ENCODE assay signal across 8 mouse cellular contexts in the genomic region with DNA sequence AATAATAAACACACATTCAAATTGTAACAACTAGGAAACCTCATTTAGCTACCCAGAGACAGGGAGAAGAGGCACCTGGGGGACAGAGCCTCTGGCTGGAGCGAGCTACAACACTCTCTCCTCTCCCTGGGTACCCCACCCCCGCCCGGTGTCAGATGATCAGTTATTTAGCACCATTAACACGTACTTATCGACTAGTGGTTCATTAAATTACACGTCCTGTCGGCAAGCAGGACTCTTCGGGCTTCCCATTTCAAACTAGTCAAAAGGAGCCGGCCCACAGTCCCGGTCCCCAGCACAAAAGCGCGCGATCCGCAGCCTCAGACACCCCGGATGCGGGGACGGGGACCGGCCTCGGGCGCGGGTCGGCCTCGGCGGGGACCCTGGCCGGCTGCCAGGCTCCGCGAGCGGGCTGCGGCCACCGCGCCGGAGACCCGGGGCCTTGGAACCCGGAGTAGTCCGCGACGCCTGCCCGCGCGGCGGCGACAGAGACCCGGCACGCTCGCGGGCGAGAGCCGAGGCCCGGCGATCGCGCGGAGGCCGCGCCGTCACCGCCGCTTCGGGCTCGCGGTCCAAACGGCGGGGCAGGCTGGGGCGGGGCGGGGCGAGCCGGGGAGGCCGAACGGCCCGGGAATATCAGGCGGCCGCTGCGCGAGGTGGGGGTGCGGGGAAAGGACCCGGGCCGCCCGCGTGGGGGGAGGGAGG. TPM values are rescaled to one million over a fixed set of nuclear protein-coding genes. Genes with fewer than 3 reads are reported as not detected.
DNase-seq lines count a peak whose midpoint lies in the region; ATAC-seq and TF ChIP-seq lines count a peak whose summit lies in the region.

No protein-coding gene starts in this region.

- H3K9me3 ChIP-seq in kidney, embryonic 14.5 days (ENCODE audit: control insufficient read depth, low read length): no peaks in the 10 kb centered on the region
- H3K9me3 ChIP-seq in forebrain, embryonic 11.5 days (ENCODE audit: control insufficient read depth, low read length): no peaks in the 10 kb centered on the region
- no peaks in the 10 kb centered on the region for H3K9me3 ChIP-seq in hindbrain, postnatal 0 days (ENCODE audit: low read length)
- H3K9me3 ChIP-seq in liver, embryonic 12.5 days (replicated peaks): no peaks in the 10 kb centered on the region

- peak overlapping the region; percentile 97 for H3K27ac ChIP-seq in kidney, embryonic 14.5 days (ENCODE audit: low read depth, low read length)
- H3K27ac ChIP-seq in forebrain, embryonic 11.5 days (ENCODE audit: low read depth, low read length): peak overlapping the region; percentile 98
- H3K27ac ChIP-seq in hindbrain, postnatal 0 days: peak overlapping the region; percentile 98
- peak overlapping the region; percentile 97 for H3K27ac ChIP-seq in liver, embryonic 12.5 days

- H3K27me3 ChIP-seq in kidney, embryonic 14.5 days (ENCODE audit: control insufficient read depth, insufficient read depth, low read length): no peaks in the 10 kb centered on the region
- H3K27me3 ChIP-seq in forebrain, embryonic 11.5 days (ENCODE audit: control insufficient read depth, insufficient read depth, low read length): no peaks in the 10 kb centered on the region
- no peaks in the 10 kb centered on the region for H3K27me3 ChIP-seq in hindbrain, postnatal 0 days (ENCODE audit: insufficient read depth, low read length)
- H3K27me3 ChIP-seq in liver, embryonic 12.5 days (replicated peaks): no peaks in the 10 kb centered on the region

- H3K4me2 ChIP-seq in kidney, embryonic 14.5 days (replicated peaks; ENCODE audit: low read depth, low read length): peak overlapping the region; percentile 53
- peak overlapping the region; percentile 56 for H3K4me2 ChIP-seq in forebrain, embryonic 11.5 days (ENCODE audit: low read depth, low read length, severe bottlenecking)
- peak overlapping the region; percentile 60 for H3K4me2 ChIP-seq in hindbrain, postnatal 0 days (ENCODE audit: low read depth, low read length)
- H3K4me2 ChIP-seq in liver, embryonic 12.5 days: peak overlapping the region; percentile 74

- H3K4me3 ChIP-seq in kidney, embryonic 14.5 days (ENCODE audit: low read length): peak overlapping the region; percentile 92
- H3K4me3 ChIP-seq in forebrain, embryonic 11.5 days (ENCODE audit: low read depth, low read length): peak overlapping the region; percentile 81
- H3K4me3 ChIP-seq in hindbrain, postnatal 0 days (ENCODE audit: low read length): peak overlapping the region; percentile 89
- peak overlapping the region; percentile 96 for H3K4me3 ChIP-seq in liver, embryonic 12.5 days

- ATAC-seq in kidney, embryonic 14.5 days (ENCODE audit: low FRiP score, low TSS enrichment): peak; percentile 84
- ATAC-seq in forebrain, embryonic 11.5 days (replicated peaks; ENCODE audit: low FRiP score): peak; percentile 80
- peak; percentile 76 for ATAC-seq in hindbrain, postnatal 0 days
- peak; percentile 79 for ATAC-seq in liver, embryonic 12.5 days

- H3K9ac ChIP-seq in kidney, embryonic 14.5 days (ENCODE audit: low read depth, low read length): peak overlapping the region; percentile 94
- peak overlapping the region; percentile 93 for H3K9ac ChIP-seq in forebrain, embryonic 11.5 days (ENCODE audit: low read length)
- peak overlapping the region; percentile 91 for H3K9ac ChIP-seq in hindbrain, postnatal 0 days (replicated peaks; ENCODE audit: low read length)
- peak overlapping the region; percentile 99 for H3K9ac ChIP-seq in liver, embryonic 12.5 days

- DNase-seq in kidney, adult 18-20 months: no peak
- DNase-seq in ZHBTc4 (ENCODE audit: low read depth, low spot score): peak; percentile 71
- DNase-seq in forebrain, embryonic 11.5 days (ENCODE audit: low spot score): peak; percentile 74
- peak; percentile 62 for DNase-seq in hindbrain, postnatal 0 days (ENCODE audit: low spot score)
- DNase-seq in neural tube, embryonic 10.5 days (ENCODE audit: extremely low spot score, low spot score): peak; percentile 75
- peak; percentile 61 for DNase-seq in thymus, postnatal 25 days

- WGBS in kidney, embryonic 14.5 days: under 1% methylated on average over 63 of the region's 79 CpGs
- under 1% methylated on average over 65 of the region's 79 CpGs for WGBS in forebrain, embryonic 11.5 days
- 1% methylated on average over 65 of the region's 79 CpGs for WGBS in hindbrain, postnatal 0 days
- whole genome bisulfite sequencing in liver, embryonic 12.5 days (ENCODE audit: insufficient replicate concordance): under 1% methylated on average over 63 of the region's 79 CpGs

- TF ChIP-seq CTCF in hindbrain, postnatal 0 days (IDR thresholded peaks at IDR 0.05; ENCODE audit: low read depth): no peak

- H3K4me1 ChIP-seq in kidney, embryonic 14.5 days (ENCODE audit: control insufficient read depth, insufficient read depth, low read length): peaks cover 5% of the 10 kb centered on the region
- H3K4me1 ChIP-seq in forebrain, embryonic 11.5 days (replicated peaks; ENCODE audit: control insufficient read depth, insufficient read depth, low read length): peaks cover 4% of the 10 kb centered on the region; the same call in 1 of the 2 replicates
- peaks cover 4% of the 10 kb centered on the region; the same call in 1 of the 2 replicates for H3K4me1 ChIP-seq in hindbrain, postnatal 0 days (ENCODE audit: insufficient read depth, low read length)
- peaks cover 34% of the 10 kb centered on the region for H3K4me1 ChIP-seq in liver, embryonic 12.5 days

- H3K36me3 ChIP-seq in kidney, embryonic 14.5 days (ENCODE audit: control insufficient read depth, insufficient read depth, low read length): no peaks in the 10 kb centered on the region
- H3K36me3 ChIP-seq in forebrain, embryonic 11.5 days (ENCODE audit: control insufficient read depth, insufficient read depth, low read length): no peaks in the 10 kb centered on the region
- no peaks in the 10 kb centered on the region for H3K36me3 ChIP-seq in hindbrain, postnatal 0 days (ENCODE audit: insufficient read depth, low read length)
- H3K36me3 ChIP-seq in liver, embryonic 12.5 days: peaks cover 4% of the 10 kb centered on the region; the same call in 1 of the 2 replicates

RNA-seq across cellular contexts. Expression of a gene that starts 0.7 kb away (rescaled TPM):
- polyA plus RNA-seq in kidney, embryonic 14.5 days (2014; fragmentation: Nextera tagmentation; extraction: Ambion mirVana): 39.4 and 60.6 TPM in 2 replicates
- polyA plus RNA-seq in forebrain, embryonic 11.5 days (2014; fragmentation: Nextera tagmentation; extraction: Ambion mirVana): 39.7 and 46.3 TPM in 2 replicates
- 40.9 and 57.4 TPM in 2 replicates for total RNA-seq in hindbrain, postnatal 0 days (2014; rRNA removed)
- polyA plus RNA-seq in hindbrain, postnatal 0 days (2015; fragmentation: Nextera tagmentation; extraction: Ambion mirVana): 31.6 and 31.7 TPM in 2 replicates
- 24.1 and 25.0 TPM in 2 replicates for polyA plus RNA-seq in liver, embryonic 12.5 days (2016; fragmentation: Nextera tagmentation; extraction: Ambion mirVana)
